Mouse (Mus musculus) liver, adult 2 months (tissue): ENCODE measurements around the gene Ate1.

Experiments used
- CTCF ChIP-seq: fragments of 200-500 bp; IDR thresholded peaks from 2 replicates; pipeline ENCODE4 v1.5.1; 2011; ENCODE audit warnings: low read depth, low read length, control low read depth
- POLR2A ChIP-seq: fragments of 200-500 bp; IDR thresholded peaks from 2 replicates; pipeline ENCODE4 v1.6.1; 2011; ENCODE audit warnings: low read length, control low read depth; ENCODE audit not compliant: insufficient read depth; ENCODE audit errors: extremely low read depth

- no peak for TF ChIP-seq CTCF
- no peak for TF ChIP-seq POLR2A
Observed at GRCm38 (mm10) chr7:130472683-130473082, 47.5 kb downstream of the Ate1 start.
